Mouse (Mus musculus): ENCODE data around the gene Mfsd13b.
"Not testable (repeated sequence)": the region's sequence is repeated elsewhere in the genome, so short reads cannot be mapped to it uniquely, and the experiment has no call there.

Mfsd13b gene

DNA sequence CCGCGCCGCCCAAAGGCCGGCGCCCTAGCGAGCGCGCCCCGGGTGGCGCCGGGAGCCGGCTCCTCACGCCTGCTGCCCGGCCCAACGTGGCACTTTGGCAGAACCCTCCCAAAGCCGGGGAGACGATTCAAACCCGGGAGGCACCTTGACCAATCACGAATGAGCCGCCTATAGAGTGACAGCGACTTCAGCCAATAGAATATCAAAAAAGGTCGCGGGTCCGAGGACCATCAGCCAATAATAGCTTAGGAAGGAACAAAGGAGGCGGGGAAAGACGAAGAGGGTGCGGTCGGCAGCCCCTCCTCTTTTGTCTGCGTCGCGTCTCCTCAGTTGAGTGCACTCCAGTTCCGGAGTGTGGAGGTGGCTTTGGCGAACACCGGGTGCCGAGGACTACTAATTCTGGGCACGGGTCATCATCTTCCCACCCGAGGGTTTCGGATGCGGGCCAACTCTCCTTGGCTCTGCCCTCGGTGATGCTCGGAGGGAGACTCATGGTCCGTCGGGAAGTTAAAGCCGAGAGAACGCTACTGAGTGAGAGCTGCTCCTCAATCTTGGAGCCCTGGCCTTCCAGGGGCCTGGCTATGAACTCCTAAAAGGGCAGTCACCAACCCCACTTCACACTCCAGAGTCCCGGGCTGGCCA, at the start of gene Mfsd13b, which contains the start of gene Cdr2:
Gene Mfsd13b (plus strand): TSS at position 310 of the 642 bp plus-strand sequence.
Gene Cdr2 (minus strand): TSS at position 113 of the 642 bp plus-strand sequence.
- peak; percentile 98 for DNase-seq (ENCODE audit: low read depth)

DNA sequence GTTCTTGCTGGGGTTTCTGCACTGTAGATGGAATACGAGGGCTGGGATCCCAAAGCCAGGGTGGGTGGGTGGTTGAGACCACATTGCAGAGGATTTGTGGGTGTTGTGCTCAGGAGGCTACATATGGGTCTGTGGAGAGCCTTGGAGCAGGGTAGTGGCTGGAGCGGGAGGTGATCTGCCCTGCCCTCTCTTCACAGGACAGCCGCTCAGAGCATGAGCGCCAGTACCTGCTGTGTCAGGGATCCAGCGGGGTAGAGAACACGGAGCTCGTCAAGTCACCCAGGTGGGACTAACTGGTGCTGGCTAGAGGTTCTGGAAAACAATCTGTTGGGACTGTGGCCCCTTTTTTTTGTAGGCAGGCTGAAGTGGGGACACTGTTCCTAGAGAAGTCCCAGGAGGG, 49.2 kb upstream of the Mfsd13b start:
- no peak for DNase-seq (ENCODE audit: low read depth)

DNA sequence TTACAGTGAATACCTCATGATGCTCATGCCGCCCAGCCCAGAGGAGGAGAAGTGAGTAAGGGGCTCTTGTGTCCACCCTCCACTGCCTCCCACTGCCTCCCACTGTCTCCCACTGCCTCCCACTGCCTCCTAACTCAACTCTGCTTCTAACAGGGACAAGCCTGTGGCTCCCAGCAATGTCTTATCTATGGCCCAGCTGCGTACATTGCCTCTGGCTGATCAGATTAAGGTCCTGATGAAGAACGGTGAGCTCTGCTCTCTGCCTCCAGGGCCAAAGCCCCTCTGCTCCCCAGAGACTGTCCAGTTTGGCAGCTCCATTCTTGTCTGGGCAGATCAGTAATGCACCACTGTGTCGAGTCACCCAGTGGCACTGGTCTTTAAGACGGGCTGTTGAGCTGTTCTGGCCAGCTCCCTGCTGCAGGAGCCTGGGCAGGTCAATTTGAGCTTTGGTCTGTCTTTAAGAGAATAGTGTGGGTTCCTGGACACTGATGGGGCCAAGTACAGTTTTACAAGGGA, 48.6 kb upstream of the Mfsd13b start:
- DNase-seq (ENCODE audit: low read depth) = no peak

DNA sequence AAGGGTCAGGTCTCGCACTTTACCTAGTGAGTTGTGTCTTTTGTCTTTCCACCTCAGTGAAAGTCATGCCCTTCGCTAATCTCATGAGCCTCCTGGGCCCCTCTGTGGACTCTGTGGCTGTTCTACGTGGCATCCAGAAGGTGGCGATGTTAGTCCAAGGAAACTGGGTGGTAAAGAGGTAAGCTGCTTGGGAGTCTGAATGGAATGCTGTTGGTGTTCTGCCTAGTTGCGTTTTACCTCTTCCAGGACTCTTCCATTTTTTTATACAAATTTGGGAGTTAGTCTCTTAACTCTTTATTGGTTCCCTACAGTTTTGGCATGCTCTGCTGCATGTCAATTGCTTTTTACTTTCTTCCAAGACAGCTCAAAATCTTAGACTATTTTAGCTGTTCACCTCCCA, 47.6 kb upstream of the Mfsd13b start:
- peak; percentile 68 for DNase-seq (ENCODE audit: low read depth)

DNA sequence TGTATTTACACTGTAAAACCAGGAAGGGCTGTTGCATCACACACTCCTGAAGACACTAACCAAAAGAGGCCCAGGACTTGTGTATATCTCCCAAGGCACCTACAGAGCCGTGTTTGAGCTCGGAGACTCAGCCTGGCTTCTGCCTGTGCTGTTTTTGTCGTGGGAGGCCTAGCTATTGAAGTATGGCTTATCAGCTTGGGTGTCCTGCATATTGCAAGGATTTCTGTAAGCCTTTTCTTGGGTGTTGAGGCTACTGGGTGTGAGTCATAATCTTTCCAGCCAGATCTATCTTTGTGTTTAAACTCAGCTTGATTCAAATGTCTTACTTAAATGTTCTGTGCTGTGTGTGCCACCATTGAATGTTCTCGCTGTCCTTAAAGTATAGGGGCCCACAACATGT, 45.8 kb upstream of the Mfsd13b start:
- no peak for DNase-seq (ENCODE audit: low read depth)

DNA sequence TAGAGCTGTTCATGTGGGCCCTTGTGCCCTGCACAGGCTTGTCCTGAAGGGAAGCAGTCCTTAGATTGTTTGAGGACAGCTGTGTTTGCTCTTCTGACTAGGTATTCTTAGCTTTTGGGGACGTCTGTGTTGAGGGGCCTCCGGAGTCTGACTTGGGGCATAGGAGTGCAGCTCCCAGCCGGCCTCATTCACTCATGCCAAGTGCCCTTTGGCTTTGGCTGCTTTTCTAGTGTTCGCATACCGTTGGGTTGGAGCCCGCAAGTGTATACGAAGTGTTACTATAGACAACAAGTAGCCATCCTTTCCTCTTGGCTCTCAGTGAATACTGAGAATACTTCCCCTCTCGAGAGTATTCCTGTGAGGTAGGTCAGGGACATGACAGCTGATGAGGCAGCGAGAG, 44.1 kb upstream of the Mfsd13b start:
- no peak for DNase-seq (ENCODE audit: low read depth)

DNA sequence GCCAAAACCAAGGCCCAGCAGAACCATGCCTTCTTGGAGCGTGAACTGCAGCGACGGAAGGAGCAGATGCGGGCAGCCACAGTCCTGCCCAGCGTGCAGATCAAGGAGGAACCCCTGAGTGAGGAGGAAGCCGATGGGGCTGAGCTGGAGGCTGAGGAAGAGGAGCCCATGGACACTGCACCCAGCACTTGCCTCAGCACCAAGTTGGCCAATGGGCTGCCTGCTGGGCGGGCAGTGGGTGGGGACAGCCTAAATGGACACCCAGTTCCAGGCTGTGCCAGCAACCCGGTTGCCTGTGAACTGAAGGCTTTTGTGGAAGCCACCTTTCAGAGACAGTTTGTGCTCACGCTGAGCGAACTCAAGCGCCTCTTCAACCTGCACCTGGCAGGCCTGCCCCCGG, 42.0 kb upstream of the Mfsd13b start:
- DNase-seq (ENCODE audit: low read depth) = no peak

DNA sequence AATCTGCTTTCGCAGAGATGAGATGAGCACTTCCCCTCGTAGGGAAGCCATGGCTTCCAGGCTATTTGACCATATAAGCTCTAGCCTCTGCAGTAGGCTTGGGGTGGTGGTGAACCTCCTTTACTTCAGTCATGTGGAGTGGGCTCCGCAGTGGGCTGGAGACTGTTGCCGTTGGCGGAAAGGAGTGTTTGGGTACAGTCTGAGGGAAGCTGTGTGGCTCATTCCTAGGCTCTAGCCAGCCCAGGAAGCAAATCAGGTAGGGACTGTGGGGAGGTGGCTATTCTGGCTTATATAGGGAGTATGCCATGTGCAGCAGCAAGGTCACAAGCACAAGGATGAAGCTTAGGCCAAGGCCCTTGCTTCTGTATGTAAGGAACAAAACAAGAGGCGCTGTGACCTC, 41.1 kb upstream of the Mfsd13b start:
- DNase-seq (ENCODE audit: low read depth) = no peak

DNA sequence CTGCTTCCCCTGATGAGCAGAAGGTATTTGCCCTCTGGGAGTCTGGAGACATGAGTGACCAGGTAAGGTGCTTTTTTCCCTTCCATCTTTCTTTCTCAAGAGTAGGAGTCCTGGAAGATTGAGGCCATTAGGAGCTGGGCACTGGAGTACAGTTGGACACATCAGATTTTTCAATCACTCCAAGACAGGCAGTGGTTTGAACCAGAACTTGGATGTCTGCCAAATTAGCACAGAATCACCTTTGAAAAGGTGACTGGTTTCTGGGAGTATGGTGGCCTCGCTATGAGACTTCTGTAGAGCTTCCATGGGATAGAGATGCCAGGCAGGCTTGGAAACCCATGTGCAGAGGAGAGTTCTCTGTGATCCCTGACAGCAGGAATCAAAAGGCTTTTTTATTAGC, 39.8 kb upstream of the Mfsd13b start:
- no peak for DNase-seq (ENCODE audit: low read depth)

DNA sequence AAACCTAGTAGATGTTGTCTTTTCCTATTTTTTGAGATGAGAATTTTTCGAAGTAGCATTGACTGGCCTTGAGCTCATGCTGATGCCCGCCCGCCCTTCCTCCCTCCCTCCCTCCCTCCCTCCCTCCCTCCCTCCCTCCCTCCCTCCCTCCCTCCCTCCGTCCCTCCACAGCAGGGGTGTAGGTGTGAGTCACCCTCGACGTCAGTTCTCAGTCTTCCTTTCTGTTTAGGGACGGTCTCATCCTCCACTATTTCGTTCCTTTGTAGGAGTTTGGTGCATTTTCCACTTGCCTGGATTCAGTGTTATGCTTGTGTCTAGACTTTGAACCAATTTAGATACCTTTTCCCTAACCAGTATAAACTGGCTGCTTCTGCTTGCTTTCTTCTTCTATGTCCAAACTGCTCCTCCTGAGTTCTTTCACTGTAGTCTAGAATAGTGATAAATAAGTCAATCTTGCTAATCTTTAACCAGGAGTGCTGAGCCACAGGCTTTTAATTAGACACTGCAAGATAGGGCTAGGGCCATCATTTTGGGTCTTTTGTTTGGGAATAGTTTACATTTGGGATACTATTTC, 38.3 kb upstream of the Mfsd13b start:
- peak; percentile 63 for DNase-seq (ENCODE audit: low read depth)

DNA sequence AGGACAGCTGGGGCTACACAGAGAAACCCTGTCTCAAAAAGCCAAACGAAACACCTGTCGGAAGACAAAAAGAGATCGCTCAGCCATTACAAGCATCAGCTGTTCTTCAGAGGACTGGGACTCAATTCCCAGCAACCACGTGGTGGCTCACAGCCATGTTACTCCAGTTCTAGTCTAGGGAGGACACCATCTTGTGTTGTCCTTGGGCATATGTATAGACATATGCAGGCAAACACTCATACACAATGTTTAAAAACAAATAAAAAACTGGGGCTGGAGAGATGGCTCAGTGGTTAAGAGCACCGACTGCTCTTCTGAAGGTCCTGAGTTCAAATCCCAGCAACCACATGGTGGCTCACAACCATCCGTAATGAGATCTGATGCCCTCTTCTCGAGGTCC, 28.7 kb upstream of the Mfsd13b start:
- not testable (repeated sequence) for DNase-seq (ENCODE audit: low read depth)

DNA sequence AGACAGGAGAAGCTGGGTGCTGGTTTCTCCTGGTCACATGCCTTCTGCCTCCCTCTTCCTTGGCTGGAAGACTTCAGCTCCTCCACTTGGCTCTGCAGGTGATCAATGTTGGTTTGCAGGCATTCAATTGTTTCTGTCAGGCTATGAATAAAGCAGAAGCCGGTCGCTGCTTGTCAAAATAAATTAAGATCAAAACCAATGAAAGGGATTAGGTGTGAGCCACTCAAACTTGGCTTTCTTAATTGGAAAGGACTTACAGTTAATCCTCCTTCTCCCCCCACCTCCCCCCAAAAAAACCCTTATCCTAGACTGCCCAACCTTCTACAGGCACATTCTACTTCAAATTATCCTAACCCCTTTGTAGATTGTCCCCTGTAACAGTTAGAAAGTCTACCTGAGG, 22.2 kb upstream of the Mfsd13b start:
- DNase-seq (ENCODE audit: low read depth) = no peak

DNA sequence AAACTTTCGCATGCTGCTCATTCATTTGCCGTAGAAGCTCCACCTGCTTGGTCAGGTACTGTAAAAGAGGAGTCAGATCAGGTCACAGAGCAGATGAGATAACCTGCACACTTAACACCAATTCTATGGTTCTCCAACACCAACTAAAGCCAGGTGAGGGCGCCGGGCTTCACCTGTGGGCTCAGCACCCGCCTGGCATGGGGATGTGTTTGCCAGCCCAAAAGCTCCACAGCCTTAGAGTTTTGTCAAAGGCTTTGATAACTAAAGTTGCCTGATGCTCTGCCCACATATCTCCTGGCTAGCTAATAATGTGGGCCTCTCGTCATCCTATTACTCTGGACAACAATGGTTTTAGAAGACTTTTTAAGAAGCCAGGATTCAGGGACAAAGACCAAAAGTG, 21.7 kb upstream of the Mfsd13b start:
- no peak for DNase-seq (ENCODE audit: low read depth)

DNA sequence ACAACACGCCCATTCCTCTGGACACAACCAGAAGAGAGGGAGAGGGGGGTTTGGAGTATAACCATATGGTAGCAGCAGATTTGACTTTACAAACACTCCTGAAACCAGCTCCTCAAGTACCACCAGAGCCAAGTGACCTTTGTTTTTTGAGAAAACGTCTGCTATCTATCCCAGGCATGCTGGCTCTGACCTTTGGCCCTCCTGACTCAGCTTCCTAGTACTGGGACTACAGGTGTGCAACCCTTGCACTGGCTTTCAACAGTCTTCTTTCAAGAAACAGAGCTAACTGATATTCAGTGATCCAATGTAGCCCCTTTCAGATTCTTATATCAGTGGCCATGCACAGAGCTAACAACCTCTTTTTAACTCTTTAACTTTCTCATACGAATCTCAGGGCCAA, 20.4 kb upstream of the Mfsd13b start:
- DNase-seq (ENCODE audit: low read depth) = no peak

DNA sequence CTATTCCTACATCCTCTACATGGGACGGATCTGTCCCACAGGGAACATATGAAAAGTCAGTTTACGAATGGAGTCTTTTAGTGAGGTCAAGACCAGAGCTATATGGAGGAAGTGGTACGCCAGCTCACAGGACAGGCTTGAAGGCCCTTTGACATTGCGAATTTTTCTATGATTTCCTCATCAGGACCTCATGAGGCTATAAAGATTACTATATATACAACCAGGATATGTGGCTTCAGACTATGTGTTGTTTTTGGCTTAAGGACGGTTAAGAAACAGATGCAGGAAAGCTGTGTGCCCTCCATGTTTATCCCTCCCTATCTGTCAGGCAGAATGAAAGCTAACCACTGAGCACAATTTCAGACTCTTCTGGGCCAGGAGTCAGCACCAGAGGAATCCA, 19.2 kb upstream of the Mfsd13b start:
- DNase-seq (ENCODE audit: low read depth) = peak; percentile 48

DNA sequence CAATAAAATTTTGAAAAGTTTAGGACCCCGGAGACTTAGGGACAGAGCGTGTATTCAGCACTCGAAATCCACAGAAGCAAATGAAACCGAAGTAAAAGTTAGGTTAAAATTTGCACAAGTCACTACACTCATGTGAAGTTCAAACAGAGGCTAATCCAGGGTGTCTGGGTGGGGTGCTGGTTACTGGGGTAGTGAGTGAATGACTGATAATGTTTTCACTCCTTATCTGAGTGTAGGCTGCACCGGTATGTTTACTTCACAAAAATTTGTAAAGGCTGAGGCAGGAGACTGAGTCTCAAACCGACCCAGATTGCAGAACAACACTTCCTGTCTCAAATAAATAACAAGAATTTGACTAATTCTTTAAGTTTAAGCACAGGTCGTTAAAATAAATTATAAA, 13.1 kb upstream of the Mfsd13b start:
- DNase-seq (ENCODE audit: low read depth) = no peak

DNA sequence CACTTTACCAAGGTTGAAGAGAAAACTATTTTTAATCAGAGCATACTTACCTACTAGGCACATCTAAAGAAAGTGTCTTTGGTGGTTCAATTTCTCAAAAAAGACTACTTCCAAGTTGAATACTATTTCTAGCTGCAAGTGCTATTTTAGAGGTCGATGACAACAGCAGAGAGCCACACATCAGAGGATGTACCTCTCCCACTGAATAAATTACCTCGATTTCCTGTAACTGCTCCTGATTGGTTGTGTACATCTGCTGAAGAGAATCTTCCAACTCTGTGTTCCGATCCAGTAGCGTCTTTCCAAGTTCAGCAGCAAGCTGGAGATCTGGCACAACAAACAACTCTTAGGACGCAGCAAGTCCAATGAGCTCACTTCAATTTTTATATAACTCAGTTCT, 12.2 kb upstream of the Mfsd13b start:
- no peak for DNase-seq (ENCODE audit: low read depth)

DNA sequence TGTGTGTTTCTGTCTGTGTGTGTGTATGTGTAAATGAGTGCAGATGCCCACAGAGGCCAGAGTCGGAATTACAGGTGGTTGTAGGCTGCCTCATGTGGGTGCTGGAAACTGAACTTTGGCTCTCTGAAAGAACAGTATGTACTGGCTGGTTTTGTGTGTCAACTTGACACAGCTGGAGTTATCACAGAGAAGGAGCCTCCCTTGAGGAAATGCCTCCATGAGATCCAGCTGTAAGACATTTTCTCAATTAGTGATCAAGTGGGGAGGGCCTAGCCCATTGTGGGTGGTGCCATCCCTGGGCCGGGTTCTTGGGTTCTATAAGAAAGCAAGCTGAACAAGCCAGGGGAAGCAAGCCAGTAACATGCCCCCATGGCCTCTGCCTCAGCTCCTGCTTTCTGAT, 9.8 kb upstream of the Mfsd13b start:
- DNase-seq (ENCODE audit: low read depth) = not testable (repeated sequence)

DNA sequence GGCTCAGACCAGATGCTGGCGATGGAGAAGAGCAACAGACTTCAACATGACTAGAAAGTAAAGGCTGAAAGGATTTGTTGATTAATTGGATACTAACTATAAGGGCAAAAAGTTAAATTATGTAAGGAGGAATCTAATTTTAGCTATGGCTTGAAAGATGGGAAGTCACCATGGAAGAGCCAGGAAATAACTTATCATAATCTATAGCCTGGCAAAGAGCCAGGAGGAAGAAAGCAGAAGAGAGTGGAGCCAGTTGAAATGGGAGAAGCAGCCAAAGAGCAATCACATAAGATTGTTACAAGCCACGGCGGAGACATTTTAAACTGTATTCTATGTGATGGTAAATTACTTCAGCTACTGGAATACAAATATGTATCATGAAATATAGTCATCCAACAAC, 8.3 kb upstream of the Mfsd13b start:
- no peak for DNase-seq (ENCODE audit: low read depth)

DNA sequence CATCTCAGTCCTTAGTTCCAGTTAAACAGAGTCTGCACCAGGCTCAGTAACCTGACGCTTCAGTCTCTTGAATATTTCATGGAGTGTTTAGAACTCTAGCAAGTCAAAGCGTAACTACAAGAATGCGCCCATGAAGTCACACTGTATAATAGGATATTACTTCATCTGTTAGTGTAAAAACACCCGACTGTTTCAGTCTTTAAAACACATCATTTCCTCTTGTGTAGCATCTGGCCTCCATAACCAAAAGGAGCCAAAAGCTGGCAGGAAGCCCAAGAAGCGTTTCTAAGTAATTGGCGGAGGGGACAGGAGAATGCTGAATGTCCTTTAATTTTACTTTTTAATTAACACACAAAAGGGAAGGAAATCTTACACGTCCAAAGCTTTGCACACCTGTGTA, 5.2 kb upstream of the Mfsd13b start:
- peak; percentile 70 for DNase-seq (ENCODE audit: low read depth)

DNA sequence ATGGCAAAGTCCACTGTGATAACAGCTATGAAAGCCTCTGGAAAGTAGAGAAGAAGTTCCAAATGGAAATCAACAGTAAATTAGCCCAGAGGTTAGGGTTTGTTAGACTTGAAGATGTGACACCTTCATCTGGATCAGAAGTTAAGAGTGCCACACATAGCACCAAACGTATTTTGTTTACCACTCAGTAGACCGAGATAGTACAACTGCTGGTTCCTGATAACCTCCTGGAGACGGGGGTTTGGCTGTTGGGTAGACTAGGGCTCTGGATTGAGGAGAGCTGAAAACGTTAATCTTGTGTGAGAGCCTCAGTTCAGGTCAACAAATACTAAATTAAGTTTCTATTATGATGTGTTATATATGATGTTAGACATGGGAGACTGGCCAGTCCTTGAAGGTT, 2.3 kb upstream of the Mfsd13b start:
- no peak for DNase-seq (ENCODE audit: low read depth)

DNA sequence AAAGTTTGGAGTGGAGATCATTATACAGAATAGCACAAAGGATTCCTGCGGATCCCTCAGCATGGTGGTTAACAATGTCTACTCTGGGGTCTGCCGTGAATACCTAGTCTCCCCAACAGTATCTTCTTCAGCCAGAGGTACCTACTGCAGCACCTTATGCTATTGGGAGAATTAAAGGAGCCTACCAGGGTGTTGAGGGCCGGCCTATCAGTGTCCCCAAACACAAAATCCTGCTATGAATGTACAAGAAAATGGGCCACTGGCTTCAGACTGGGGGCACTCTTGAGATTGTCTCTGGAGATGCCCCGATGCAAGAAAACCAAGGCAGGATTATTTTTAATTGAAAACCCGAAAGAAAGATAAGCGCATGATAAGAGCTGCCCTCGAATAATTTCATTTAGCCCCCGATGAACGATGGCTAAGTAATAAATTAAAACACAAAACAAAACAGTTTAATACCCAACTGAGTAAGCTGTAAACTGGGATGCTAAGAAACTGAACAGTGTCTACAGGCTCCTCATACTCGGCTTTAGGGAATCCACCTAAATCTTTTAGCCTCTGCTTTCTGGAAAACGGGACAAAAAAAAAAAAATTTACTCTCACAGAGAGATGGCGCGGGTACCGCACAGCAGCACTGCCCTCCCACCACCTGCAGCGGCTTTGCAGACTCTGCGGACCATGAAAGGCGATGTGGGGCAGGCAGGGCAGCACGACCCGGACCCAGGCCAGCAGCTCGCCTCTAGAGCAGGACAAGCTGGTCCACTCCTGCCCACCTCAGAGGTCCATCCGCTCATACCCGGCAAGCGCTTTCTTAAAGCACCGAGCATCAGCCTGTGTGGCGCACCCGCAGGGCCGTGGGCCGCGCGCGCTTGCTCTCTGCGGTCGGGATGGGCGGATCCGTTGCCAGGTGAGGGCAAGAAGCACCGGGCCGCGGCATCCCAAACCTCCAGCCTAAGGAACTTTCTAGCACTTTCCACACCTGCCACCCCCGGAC, 1.1 kb upstream of the Mfsd13b start:
- peak; percentile 34 for DNase-seq (ENCODE audit: low read depth)

DNA sequence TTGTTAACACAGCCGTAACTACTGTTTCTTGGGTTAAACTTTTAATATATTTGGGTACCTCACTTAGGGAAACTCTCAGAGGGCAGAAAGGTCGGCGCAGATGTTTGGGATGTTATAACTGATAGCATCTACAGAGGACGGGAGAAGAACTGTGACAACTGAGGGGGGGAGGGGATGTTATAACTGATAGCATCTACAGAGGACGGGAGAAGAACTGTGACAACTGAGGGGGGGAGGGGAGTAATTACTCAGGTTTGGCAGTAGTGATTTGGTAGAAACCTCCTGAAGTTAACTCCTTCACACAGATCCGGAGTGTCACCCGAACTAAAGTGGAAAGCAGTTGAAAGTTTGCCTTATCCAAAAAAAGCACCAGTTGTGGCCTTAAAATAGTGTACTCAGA, 659 bp downstream of the Mfsd13b start:
- no peak for DNase-seq (ENCODE audit: low read depth)

All from 416B (cell line).